Mouse (Mus musculus) heart, embryonic 15.5 days (tissue): ENCODE data around the gene Zbtb46. TPM values are rescaled to one million over a fixed set of nuclear protein-coding genes. Genes with fewer than 3 reads are reported as not detected.
"Not testable (repeated sequence)": the region's sequence is repeated elsewhere in the genome, so short reads cannot be mapped to it uniquely, and the experiment has no call there.

Experiments used
- ATAC-seq: fragments of 200-750 bp; cut with Nextera tagmentation; replicated peaks from 2 replicates; pipeline ENCODE4 v1.8.0; 2017; ENCODE audit warnings: low read depth, moderate TSS enrichment; ENCODE audit not compliant: insufficient number of reproducible peaks, insufficient read depth, low FRiP score
- H3K27ac ChIP-seq: fragments of 300-500 bp; sonication (generic); 2 replicates; pipeline ENCODE4 v1.5.1; 2015; ENCODE audit warnings: mild to moderate bottlenecking, inconsistent platforms
- H3K27me3 ChIP-seq: fragments of 300-500 bp; sonication (generic); 2 replicates; pipeline ENCODE4 v1.6.1; 2015; ENCODE audit warnings: inconsistent platforms
- H3K36me3 ChIP-seq: fragments of 300-500 bp; sonication (generic); 2 replicates; pipeline ENCODE4 v1.6.1; 2015; ENCODE audit warnings: mild to moderate bottlenecking, inconsistent platforms
- H3K4me1 ChIP-seq: fragments of 300-500 bp; sonication (generic); replicated peaks from 2 replicates; pipeline ENCODE4 v1.6.1; 2015; ENCODE audit warnings: inconsistent platforms
- H3K4me2 ChIP-seq: fragments of 300-500 bp; sonication (generic); 2 replicates; pipeline ENCODE4 v1.6.1; 2015; ENCODE audit warnings: inconsistent platforms, mild to moderate bottlenecking, moderate library complexity
- H3K4me3 ChIP-seq: fragments of 300-500 bp; sonication (generic); 2 replicates; pipeline ENCODE4 v1.5.1; 2015; ENCODE audit warnings: mild to moderate bottlenecking, inconsistent platforms
- H3K9ac ChIP-seq: fragments of 300-500 bp; sonication (generic); 2 replicates; pipeline ENCODE4 v1.6.1; 2015; ENCODE audit warnings: mild to moderate bottlenecking, inconsistent platforms
- H3K9me3 ChIP-seq: fragments of 300-500 bp; sonication (generic); replicated peaks from 2 replicates; pipeline ENCODE4 v1.6.1; 2016; ENCODE audit warnings: inconsistent platforms
- WGBS: fragments of 180-500 bp; shearing (Covaris S2); methylation state at CpG from one replicate; pipeline ENCODE4 v1.1.7; 2015; ENCODE audit warnings: mixed read lengths; 5-methylcytosine and 5-hydroxymethylcytosine counted together
- polyA plus RNA-seq: library from polyadenylated mRNA; unstranded; fragments of >200 nt; fragmentation: Nextera tagmentation; extraction: Ambion mirVana; gene quantifications from 2 replicates; pipeline ENCODE4 v1.2.1, GENCODE M21; 2015

Zbtb46 gene
- polyA plus RNA-seq: 8.6 and 10.4 TPM in 2 replicates

DNA sequence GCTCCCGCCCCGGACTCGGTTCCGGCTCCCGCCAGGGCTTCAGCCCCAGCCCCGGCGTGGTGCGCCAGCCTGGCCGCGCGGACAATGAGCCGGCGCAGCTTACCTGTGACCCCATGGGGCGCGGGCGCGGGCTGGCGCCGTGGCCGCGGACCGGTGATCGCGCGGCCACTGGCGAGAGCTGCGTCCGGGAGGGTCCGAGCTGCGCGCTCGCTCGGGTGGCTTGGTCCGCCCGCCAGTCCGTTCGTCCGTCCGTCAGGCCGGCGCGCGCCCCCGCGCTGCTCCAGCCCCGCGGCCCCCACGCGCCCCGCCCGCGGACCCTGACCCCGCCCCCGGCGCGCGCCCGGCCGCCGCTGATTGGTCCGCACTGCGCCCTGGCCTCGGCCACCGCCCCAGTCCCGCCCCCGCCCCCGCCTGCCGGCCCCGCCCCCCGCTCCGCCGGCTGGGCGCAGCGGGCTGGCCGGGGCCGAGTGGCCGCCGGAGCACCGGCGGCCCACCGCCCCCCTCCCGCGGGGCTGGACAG lies at the start of gene Zbtb46:
Gene Zbtb46 (minus strand): TSS at position 274 of the 520 bp plus-strand sequence.
- peak within 1 kb of the TSS; percentile 90 for H3K9ac ChIP-seq
- peak within 1 kb of the TSS; percentile 97 for H3K4me3 ChIP-seq
- H3K4me2 ChIP-seq: peak within 1 kb of the TSS; percentile 99
- no peaks in the 10 kb centered on the region for H3K27me3 ChIP-seq
- peak; percentile 91 for ATAC-seq
- H3K27ac ChIP-seq: peak within 1 kb of the TSS; percentile 85
- peaks cover 34% of the 10 kb centered on the region for H3K4me1 ChIP-seq
- WGBS: under 1% methylated on average over 25 of the region's 83 CpGs
- H3K9me3 ChIP-seq: no peaks in the 10 kb centered on the region
- no peaks in the 10 kb centered on the region for H3K36me3 ChIP-seq

GRCm38 (mm10) chr2:181498644-181499043 lies 39.4 kb upstream of the Zbtb46 start:
- H3K27me3 ChIP-seq: no peaks in the 10 kb centered on the region
- no peak overlapping the region for H3K4me3 ChIP-seq
- H3K4me1 ChIP-seq: peaks cover 20% of the 10 kb centered on the region
- ATAC-seq: no peak
- H3K9ac ChIP-seq: no peak overlapping the region
- H3K36me3 ChIP-seq: peaks cover 43% of the 10 kb centered on the region
- 66% methylated on average over 4 of the region's 4 CpGs for WGBS
- H3K27ac ChIP-seq: no peak overlapping the region
- H3K4me2 ChIP-seq: no peak overlapping the region
- H3K9me3 ChIP-seq: no peaks in the 10 kb centered on the region

GRCm38 (mm10) chr2:181497548-181497875 lies 38.3 kb upstream of the Zbtb46 start:
- H3K36me3 ChIP-seq: peaks cover 32% of the 10 kb centered on the region
- under 1% methylated on average over 12 of the region's 12 CpGs for WGBS
- peak overlapping the region; percentile 97 for H3K27ac ChIP-seq
- peak; percentile 57 for ATAC-seq
- no peaks in the 10 kb centered on the region for H3K9me3 ChIP-seq
- no peaks in the 10 kb centered on the region for H3K27me3 ChIP-seq
- peak overlapping the region; percentile 94 for H3K9ac ChIP-seq
- peaks cover 20% of the 10 kb centered on the region for H3K4me1 ChIP-seq
- H3K4me3 ChIP-seq: peak overlapping the region; percentile 86
- peak overlapping the region; percentile 84 for H3K4me2 ChIP-seq

DNA sequence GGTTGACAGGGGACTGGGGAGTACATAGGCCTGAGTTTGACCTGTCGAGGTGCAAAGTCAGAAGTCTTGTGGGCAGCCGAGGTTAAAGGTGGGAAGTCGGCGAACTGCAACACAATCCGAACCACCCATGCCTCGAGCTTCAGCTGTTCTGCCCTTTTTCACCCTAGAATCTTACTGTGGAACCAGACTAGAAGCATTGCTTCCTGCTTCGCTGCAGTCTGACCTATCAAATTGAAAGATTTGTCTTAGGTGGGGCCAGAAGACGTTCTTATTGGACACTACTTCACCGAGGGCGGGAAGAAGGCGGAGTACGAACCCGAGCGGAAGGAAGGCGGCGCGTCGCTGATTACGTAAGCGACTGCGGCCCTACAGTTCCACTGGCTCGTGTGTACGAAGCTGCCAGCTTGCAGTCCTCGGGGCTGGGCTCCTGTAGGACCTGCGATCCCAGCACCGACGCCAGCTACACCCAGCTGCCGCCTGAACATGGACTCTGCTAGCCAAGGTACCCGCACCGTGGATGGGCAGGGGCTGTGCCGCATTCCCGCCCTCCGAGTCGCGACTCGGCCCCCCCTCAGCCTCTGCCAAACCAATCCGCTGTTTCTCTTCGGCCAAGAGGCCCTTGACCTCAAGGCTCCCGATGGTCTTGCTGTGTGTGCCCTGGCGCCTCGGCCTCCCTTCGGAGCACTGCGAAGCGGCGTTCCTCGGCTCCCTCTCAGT lies 37.8 kb upstream of the Zbtb46 start, which contains the start of gene Tpd52l2:
Gene Tpd52l2 (plus strand): TSS at position 312 of the 717 bp plus-strand sequence.
- peak within 1 kb of the TSS; percentile 97 for H3K27ac ChIP-seq
- no peaks in the 10 kb centered on the region for H3K27me3 ChIP-seq
- H3K9ac ChIP-seq: peak within 1 kb of the TSS; percentile 94
- WGBS: under 1% methylated on average over 46 of the region's 46 CpGs
- H3K4me2 ChIP-seq: peak within 1 kb of the TSS; percentile 84
- peak; percentile 96 for ATAC-seq
- peaks cover 20% of the 10 kb centered on the region for H3K4me1 ChIP-seq
- peak within 1 kb of the TSS; percentile 86 for H3K4me3 ChIP-seq
- peaks cover 27% of the 10 kb centered on the region for H3K36me3 ChIP-seq
- no peaks in the 10 kb centered on the region for H3K9me3 ChIP-seq

- peak overlapping the region; percentile 84 for H3K4me2 ChIP-seq
- H3K4me1 ChIP-seq: peaks cover 20% of the 10 kb centered on the region
- peak overlapping the region; percentile 86 for H3K4me3 ChIP-seq
- H3K36me3 ChIP-seq: peaks cover 20% of the 10 kb centered on the region
- H3K9ac ChIP-seq: peak overlapping the region; percentile 59
- H3K9me3 ChIP-seq: no peaks in the 10 kb centered on the region
- peak overlapping the region; percentile 97 for H3K27ac ChIP-seq
- WGBS: 10% methylated on average over 8 of the region's 8 CpGs
- peak; percentile 48 for ATAC-seq
- H3K27me3 ChIP-seq: no peaks in the 10 kb centered on the region
Observed at GRCm38 (mm10) chr2:181496281-181496680, 37.1 kb upstream of the Zbtb46 start.

DNA sequence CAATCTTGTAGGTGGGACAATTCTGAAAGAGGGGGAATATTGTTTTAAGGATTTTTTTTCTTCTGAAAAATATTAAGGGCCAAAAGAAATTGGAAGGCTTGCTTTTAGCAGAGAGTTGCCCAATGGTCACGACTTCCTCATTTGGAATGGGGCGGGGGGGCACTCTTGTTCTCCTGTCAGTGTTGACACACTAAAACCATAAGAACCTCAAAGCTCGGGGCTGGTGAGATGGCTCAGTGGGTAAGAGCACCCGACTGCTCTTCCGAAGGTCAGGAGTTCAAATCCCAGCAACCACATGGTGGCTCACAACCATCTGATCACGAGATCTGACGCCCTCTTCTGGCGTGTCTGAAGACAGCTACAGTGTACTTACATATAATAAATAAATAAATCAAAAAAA lies 36.6 kb upstream of the Zbtb46 start:
- WGBS: 61% methylated on average over 8 of the region's 8 CpGs
- peak overlapping the region; percentile 84; the same call in 1 of the 2 replicates for H3K4me2 ChIP-seq

DNA sequence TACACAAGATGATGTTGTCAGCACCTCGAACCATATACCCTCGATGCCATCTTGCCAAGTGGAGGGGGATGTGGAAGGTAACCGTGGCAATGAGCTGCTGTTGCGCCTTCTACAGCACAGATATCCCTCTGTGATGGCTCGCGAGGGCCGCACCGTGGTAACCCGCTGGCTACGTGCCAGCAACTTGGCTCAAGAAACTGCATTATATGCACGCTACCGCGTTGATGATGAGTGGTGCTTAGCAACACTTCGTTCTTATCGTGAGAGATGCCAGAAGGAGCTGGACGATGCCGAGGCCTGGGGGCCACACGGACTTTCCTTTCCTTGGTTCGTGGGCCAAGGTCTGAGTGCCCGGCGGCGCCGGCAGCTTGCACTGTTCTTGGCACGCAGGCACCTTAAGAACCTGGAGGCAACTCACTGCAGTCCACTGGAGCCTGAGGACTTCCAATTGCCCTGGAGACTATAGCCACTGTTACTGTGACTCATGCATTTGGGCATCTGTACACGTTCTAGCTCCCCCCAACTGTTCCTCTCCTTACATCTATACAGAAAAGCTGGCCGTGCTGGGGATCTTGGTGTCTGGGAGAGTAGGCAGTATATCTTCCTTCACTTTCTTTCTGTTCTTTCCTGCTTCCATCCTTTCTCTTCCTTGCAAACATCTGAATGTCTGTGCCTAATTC lies 35.2 kb upstream of the Zbtb46 start:
- H3K4me3 ChIP-seq: no peak overlapping the region
- no peak overlapping the region for H3K9ac ChIP-seq
- ATAC-seq: no peak
- H3K4me2 ChIP-seq: no peak overlapping the region
- no peaks in the 10 kb centered on the region for H3K27me3 ChIP-seq
- 60% methylated on average over 26 of the region's 26 CpGs for WGBS
- H3K9me3 ChIP-seq: no peaks in the 10 kb centered on the region
- H3K36me3 ChIP-seq: 0 out of 2 replicates have a peak, but pooled peaks cover 3% of the 10 kb centered on the region
- peaks cover 20% of the 10 kb centered on the region for H3K4me1 ChIP-seq
- H3K27ac ChIP-seq: no peak overlapping the region

More for the DNA sequence above, 36.6 kb upstream of the Zbtb46 start:
- peaks cover 15% of the 10 kb centered on the region for H3K36me3 ChIP-seq
- H3K9me3 ChIP-seq, H3K27me3 ChIP-seq, ATAC-seq, H3K27ac ChIP-seq, H3K4me3 ChIP-seq, H3K9ac ChIP-seq: not testable (repeated sequence)
- peaks cover 20% of the 10 kb centered on the region for H3K4me1 ChIP-seq

DNA sequence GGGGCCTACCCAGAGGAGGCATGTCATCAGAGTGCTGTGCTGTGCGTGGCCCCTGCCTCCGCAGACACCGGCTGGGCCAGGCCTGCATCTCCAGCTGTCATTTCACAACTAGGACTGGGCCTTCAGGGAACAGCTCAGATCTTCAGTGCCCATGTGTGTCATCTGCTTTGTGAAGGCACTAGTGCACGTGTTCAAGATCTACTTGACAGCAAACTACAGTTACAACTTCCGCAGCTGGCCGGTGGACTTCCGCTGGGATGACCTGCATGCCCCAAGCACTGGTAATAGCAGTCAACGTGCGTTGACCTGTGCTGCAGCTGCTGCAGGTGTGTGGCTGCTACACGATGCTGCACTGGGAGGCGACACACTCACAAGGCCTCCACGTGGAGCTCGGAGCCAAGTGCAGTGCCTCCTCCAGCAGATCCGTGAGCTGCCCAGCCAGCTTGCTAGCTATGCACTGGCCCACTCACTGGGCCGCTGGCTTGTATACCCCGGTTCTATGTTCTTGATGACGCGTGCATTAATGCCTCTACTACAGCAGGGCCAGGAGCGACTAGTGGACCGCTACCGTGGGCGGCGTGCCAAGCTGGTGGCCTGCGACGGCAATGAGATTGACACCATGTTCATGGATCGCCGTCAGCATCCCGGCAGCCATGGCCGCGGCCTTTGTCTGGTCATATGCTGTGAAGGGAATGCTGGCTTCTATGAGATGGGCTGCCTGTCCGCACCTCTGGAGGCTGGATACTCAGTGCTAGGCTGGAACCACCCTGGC lies 34.1 kb upstream of the Zbtb46 start, which contains the start of gene Abhd16b:
Gene Abhd16b (plus strand): TSS at position 51 of the 772 bp plus-strand sequence.
- WGBS: 77% methylated on average over 31 of the region's 31 CpGs
- H3K9me3 ChIP-seq: no peaks in the 10 kb centered on the region
- ATAC-seq: no peak

GRCm38 (mm10) chr2:181492206-181492605 lies 33.0 kb upstream of the Zbtb46 start:
- Histone ChIP-seq H3K4me1 (peaks cover 17% of the 10 kb centered on the region), H3K9me3 (no peaks in the 10 kb centered on the region), H3K4me3 (no peak overlapping the region), H3K27ac (no peak overlapping the region), H3K9ac (no peak overlapping the region), H3K36me3 (no peaks in the 10 kb centered on the region), H3K27me3 (no peaks in the 10 kb centered on the region), H3K4me2 (no peak overlapping the region)
- 37% methylated on average over 3 of the region's 3 CpGs for WGBS
- no peak for ATAC-seq

More for the DNA sequence above, 34.1 kb upstream of the Zbtb46 start, which contains the start of gene Abhd16b:
- Histone ChIP-seq H3K36me3 (no peaks in the 10 kb centered on the region), H3K27me3 (no peaks in the 10 kb centered on the region), H3K4me2 (no peak within 1 kb of the TSS), H3K9ac (no peak within 1 kb of the TSS), H3K4me1 (peaks cover 17% of the 10 kb centered on the region), H3K4me3 (no peak within 1 kb of the TSS), H3K27ac (no peak within 1 kb of the TSS)

GRCm38 (mm10) chr2:181491432-181492205 lies 32.4 kb upstream of the Zbtb46 start:
- Histone ChIP-seq H3K4me1 (peaks cover 22% of the 10 kb centered on the region), H3K27me3 (no peaks in the 10 kb centered on the region), H3K4me3 (no peak overlapping the region), H3K4me2 (no peak overlapping the region), H3K9me3 (no peaks in the 10 kb centered on the region), H3K27ac (no peak overlapping the region), H3K9ac (no peak overlapping the region), H3K36me3 (no peaks in the 10 kb centered on the region)
- 26% methylated on average over 7 of the region's 7 CpGs for WGBS
- ATAC-seq: no peak
